Comparison of ENCODE assay signal across 8 mouse cellular contexts in the genomic region with DNA sequence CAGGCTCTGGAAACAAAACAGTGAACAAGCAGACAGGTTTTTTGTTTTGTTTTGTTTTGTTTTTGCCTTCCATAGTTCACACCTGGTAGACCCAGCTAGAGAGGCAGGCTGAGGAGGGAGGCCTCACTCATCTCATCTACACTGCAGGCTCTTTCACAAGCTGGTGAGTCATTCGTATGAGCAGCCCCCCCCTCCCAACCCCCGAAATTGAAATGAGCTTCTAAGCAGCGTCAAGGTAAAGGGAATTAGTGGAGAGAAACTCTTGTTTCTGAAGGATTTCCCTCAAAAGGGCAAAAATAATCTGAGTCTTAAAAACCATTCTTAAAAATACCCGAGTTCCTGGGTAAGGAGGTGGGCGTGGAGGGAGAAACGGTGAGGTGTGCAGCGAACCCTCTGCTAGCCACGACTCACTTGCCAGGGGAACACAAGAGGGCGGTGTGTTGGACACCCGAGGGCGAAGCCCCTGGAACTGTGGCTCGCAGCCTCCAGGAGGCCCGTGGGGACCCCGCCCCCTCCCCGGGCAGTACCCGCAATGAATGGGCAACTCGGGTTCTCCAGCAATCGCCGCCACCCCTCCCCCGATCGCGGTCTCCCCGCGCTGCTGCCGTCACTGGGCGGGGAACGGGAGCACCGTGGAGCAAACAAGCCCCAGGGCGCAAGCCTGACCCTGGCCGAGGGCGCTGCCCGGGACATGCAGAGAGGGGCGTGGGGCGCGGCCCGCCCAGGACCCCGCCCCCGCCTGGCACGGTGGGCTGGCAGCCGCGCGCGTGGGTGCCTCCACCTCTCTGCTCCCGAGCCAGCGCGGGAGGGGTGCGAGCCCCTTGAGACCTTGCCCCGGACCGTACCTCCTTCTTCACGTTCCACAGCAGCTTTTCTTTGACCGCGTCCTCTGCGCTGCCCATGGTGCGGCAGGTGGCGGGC. TPM values are rescaled to one million over a fixed set of nuclear protein-coding genes. Genes with fewer than 3 reads are reported as not detected.
A peak's percentile ranks its signal among the peaks of the same experiment; 100 is the strongest.
DNase-seq lines count a peak whose midpoint lies in the region; ATAC-seq and TF ChIP-seq lines count a peak whose summit lies in the region.

No protein-coding gene starts in this region.

- peak; percentile 66 for DNase-seq in adipocyte (ENCODE audit: low spot score)
- DNase-seq in cerebellum, postnatal 4 days (ENCODE audit: low spot score in 2 of 2): peak; percentile 40 to 54
- peak; percentile 79 for DNase-seq in gastrocnemius, adult 2 months
- peak; percentile 73 for DNase-seq in induced T-regulatory cell, adult 2 months (ENCODE audit: low read depth)
- peak; percentile 60 to 72 for DNase-seq in left cerebral cortex, postnatal 25 days (ENCODE audit: low spot score in 2 of 2)
- peak; percentile 75 for DNase-seq in right cerebral cortex, postnatal 25 days
- peak; percentile 76 to 78 for DNase-seq in urinary bladder, postnatal 36 days (ENCODE audit: low spot score in 2 of 2)

- H3K4me3 ChIP-seq in gastrocnemius, adult 2 months: peak overlapping the region; percentile 79

- peak overlapping the region; percentile 95 for H3K27ac ChIP-seq in gastrocnemius, adult 2 months

- intact Hi-C loops in gastrocnemius, adult 2 months (cut with DNase I): no loop called here
- intact Hi-C loops in left cerebral cortex, postnatal 25 days (cut with DNase I): no loop called here

- peak; percentile 45 for TF ChIP-seq CTCF in gastrocnemius, adult 2 months (IDR thresholded peaks at IDR 0.05)

- ATAC-seq in megakaryocyte-erythroid progenitor cell, adult 5-6 weeks (replicated peaks; ENCODE audit: low FRiP score, low TSS enrichment, poor library complexity, severe bottlenecking): peak; percentile 60

RNA-seq across cellular contexts. Expression of gene Sgsm2, which starts 0.6 kb away (rescaled TPM):
- 1 to 10 TPM; 2.1 TPM for total RNA-seq in gastrocnemius, adult 2 months (2021)
- 10 to 100 TPM; 76.0 to 78.3 TPM for total RNA-seq in left cerebral cortex, postnatal 25 days (2021)
- 8.3 and 10.3 TPM in 2 replicates for total RNA-seq in megakaryocyte-erythroid progenitor cell, adult 5-6 weeks (2014; fragmentation: Nextera tagmentation)
- 3.1 and 10.1 TPM in 2 replicates for total RNA-seq in megakaryocyte-erythroid progenitor cell, adult 5-6 weeks (2017)

RNA-seq across cellular contexts. Expression of gene Tsr1, which starts 1.6 kb away (rescaled TPM):
- 10 to 100 TPM; 24.7 to 28.9 TPM for total RNA-seq in gastrocnemius, adult 2 months (2021)
- 10 to 100 TPM; 26.2 to 28.1 TPM for total RNA-seq in left cerebral cortex, postnatal 25 days (2021)
- total RNA-seq in megakaryocyte-erythroid progenitor cell, adult 5-6 weeks (2014; fragmentation: Nextera tagmentation): 80.0 and 80.7 TPM in 2 replicates
- 139 and 154 TPM in 2 replicates for total RNA-seq in megakaryocyte-erythroid progenitor cell, adult 5-6 weeks (2017)

RNA-seq across cellular contexts. Expression of gene Smg6, which starts 29.4 kb away (rescaled TPM):
- total RNA-seq in gastrocnemius, adult 2 months (2021): 10 to 100 TPM; 11.9 to 12.4 TPM
- total RNA-seq in left cerebral cortex, postnatal 25 days (2021): 10 to 100 TPM; 26.5 to 27.5 TPM
- total RNA-seq in megakaryocyte-erythroid progenitor cell, adult 5-6 weeks (2014; fragmentation: Nextera tagmentation): 39.9 and 41.6 TPM in 2 replicates
- 41.3 and 49.0 TPM in 2 replicates for total RNA-seq in megakaryocyte-erythroid progenitor cell, adult 5-6 weeks (2017)

RNA-seq across cellular contexts. Expression of gene Srr, which starts 29.5 kb away (rescaled TPM):
- total RNA-seq in gastrocnemius, adult 2 months (2021): 10 to 100 TPM; 18.9 to 26.7 TPM
- total RNA-seq in left cerebral cortex, postnatal 25 days (2021): 100 to 1,000 TPM in 1 of 2 experiments, 10 to 100 TPM in 1; 93.7 to 100 TPM
- total RNA-seq in megakaryocyte-erythroid progenitor cell, adult 5-6 weeks (2014; fragmentation: Nextera tagmentation): 6.9 and 9.7 TPM in 2 replicates
- total RNA-seq in megakaryocyte-erythroid progenitor cell, adult 5-6 weeks (2017): 4.9 and 7.4 TPM in 2 replicates

Comparison
In these comparisons a context has a peak if more than half of its experiments do, and no peak if none do; other contexts are left out.
1. Peak in every context shown above with its lines: DNase-seq, ATAC-seq, H3K4me3 ChIP-seq and H3K27ac ChIP-seq.
2. RNA of gene Sgsm2, which starts 0.6 kb away (total RNA-seq): 76.0 to 78.3 TPM in left cerebral cortex, postnatal 25 days; 3.1 to 10.3 TPM in megakaryocyte-erythroid progenitor cell, adult 5-6 weeks and 2.1 TPM in gastrocnemius, adult 2 months; every median in the first group is over 4 times any median in the second.